Mouse (Mus musculus): ENCODE data around the gene Klhl9.

GRCm38 (mm10) chr4:88760431-88760830, 38.2 kb upstream of the Klhl9 start:
- TF ChIP-seq POLR2A (IDR thresholded peaks at IDR 0.05; ENCODE audit: extremely low read depth, insufficient read depth, low read length) (peak; percentile 50; the same call in 1 of the 2 replicates), CTCF (IDR thresholded peaks at IDR 0.05; ENCODE audit: low read depth, low read length) (peak; percentile 40)

Measured in liver, adult 2 months (tissue).